Mouse (Mus musculus): Measurements from ENCODE around the gene Olfr126. TPM values are rescaled to one million over a fixed set of nuclear protein-coding genes. Genes with fewer than 3 reads are reported as not detected.

The Olfr126 gene
- polyA plus RNA-seq (2015; fragmentation: Nextera tagmentation; extraction: Ambion mirVana): not detected in 2 replicates

DNA sequence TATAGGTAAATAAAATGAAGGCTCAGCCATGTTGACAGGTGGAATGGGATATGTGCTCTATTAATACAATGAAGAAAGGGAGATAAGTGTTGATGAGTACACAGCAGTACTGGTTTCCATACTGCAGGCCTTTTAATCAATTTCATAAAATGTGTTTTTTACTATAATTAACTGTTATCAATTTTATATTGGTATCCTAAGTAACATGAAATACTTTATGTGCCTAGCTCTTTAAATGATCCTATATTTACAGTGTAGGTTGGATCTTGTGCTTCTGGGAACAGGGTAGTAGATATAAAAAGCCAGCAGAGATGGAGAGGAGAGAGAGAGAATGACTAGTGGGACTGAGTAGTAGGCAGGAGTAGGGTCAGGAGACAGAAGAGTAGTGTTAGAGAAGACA lies at the start of gene Olfr126:
Gene Olfr126 (plus strand): TSS at position 301 of the 400 bp plus-strand sequence.
- H3K36me3 ChIP-seq (ENCODE audit: control insufficient read depth, insufficient read depth): no peaks in the 10 kb centered on the region
- no peaks in the 10 kb centered on the region for H3K9me3 ChIP-seq (replicated peaks; ENCODE audit: control insufficient read depth, low read length)

DNA sequence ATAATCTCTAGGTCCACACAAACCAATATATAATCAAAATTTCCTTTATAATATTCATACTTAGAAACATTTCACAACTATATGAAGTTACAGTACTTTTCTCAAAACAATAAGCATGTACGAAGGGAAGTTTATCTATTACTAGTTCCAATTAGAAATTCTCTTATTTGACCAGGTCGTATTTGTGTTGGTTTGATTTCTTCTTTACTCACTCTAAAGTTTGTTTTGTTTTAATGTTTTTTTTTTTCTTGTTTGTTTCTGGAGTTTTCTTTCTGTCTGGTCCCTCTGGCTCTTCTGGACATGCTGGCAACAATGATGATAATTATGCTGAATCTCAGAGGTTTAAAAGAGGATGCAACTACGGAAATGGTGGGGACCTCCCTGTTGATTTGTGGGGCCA lies 47.7 kb upstream of the Olfr126 start, which contains the start of gene Olfr124:
Gene Olfr124 (plus strand): TSS at position 301 of the 400 bp plus-strand sequence.
- Histone ChIP-seq H3K27ac (ENCODE audit: low read length) (no peak within 1 kb of the TSS), H3K4me3 (ENCODE audit: low read length) (no peak within 1 kb of the TSS), H3K9ac (ENCODE audit: low read length) (no peak within 1 kb of the TSS), H3K36me3 (ENCODE audit: control insufficient read depth, insufficient read depth) (no peaks in the 10 kb centered on the region), H3K4me2 (ENCODE audit: low read depth, low read length) (no peak within 1 kb of the TSS), H3K4me1 (ENCODE audit: control insufficient read depth, insufficient read depth, low read length) (no peaks in the 10 kb centered on the region), H3K9me3 (replicated peaks; ENCODE audit: control insufficient read depth, low read length) (no peaks in the 10 kb centered on the region), H3K27me3 (ENCODE audit: control insufficient read depth, insufficient read depth, low read length) (no peaks in the 10 kb centered on the region)
- ATAC-seq (replicated peaks; ENCODE audit: extremely low read depth, insufficient read depth, low FRiP score): no peak
- WGBS: 70% methylated on average over 3 of the region's 3 CpGs

More for the DNA sequence above, at the start of gene Olfr126:
- no peak for ATAC-seq (replicated peaks; ENCODE audit: extremely low read depth, insufficient read depth, low FRiP score)
- no peak within 1 kb of the TSS for H3K27ac ChIP-seq (ENCODE audit: low read length)
- H3K4me2 ChIP-seq (ENCODE audit: low read depth, low read length): no peak within 1 kb of the TSS
- H3K9ac ChIP-seq (ENCODE audit: low read length): no peak within 1 kb of the TSS
- no peaks in the 10 kb centered on the region for H3K27me3 ChIP-seq (ENCODE audit: control insufficient read depth, insufficient read depth, low read length)
- no peaks in the 10 kb centered on the region for H3K4me1 ChIP-seq (ENCODE audit: control insufficient read depth, insufficient read depth, low read length)
- H3K4me3 ChIP-seq (ENCODE audit: low read length): no peak within 1 kb of the TSS

DNA sequence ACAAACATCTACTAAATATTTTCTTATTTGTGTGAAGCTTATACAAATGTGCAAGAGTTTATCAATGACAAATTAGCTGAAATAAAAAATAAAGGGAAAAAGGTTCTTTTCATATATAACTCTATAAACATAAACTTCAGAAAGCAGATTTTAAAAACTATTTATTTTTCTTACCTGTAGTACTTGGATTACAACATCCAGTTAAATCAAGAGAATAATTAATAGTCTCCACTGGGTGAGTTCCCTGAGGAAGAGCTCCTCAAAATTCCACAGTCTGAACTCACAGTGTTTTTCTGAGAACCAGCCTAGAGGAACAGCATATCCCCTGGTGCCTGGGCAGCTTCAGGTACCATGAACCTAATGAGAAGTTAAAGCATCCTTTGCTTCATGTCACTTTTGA lies 14.6 kb upstream of the Olfr126 start, which contains the start of gene Olfr125:
Gene Olfr125 (plus strand): TSS at position 301 of the 400 bp plus-strand sequence.
- no peak for ATAC-seq (replicated peaks; ENCODE audit: extremely low read depth, insufficient read depth, low FRiP score)
- no peak within 1 kb of the TSS for H3K4me2 ChIP-seq (ENCODE audit: low read depth, low read length)
- H3K27ac ChIP-seq (ENCODE audit: low read length): no peak within 1 kb of the TSS
- no peaks in the 10 kb centered on the region for H3K9me3 ChIP-seq (replicated peaks; ENCODE audit: control insufficient read depth, low read length)
- H3K9ac ChIP-seq (ENCODE audit: low read length): no peak within 1 kb of the TSS
- H3K4me1 ChIP-seq (ENCODE audit: control insufficient read depth, insufficient read depth, low read length): no peaks in the 10 kb centered on the region
- H3K36me3 ChIP-seq (ENCODE audit: control insufficient read depth, insufficient read depth): no peaks in the 10 kb centered on the region
- H3K4me3 ChIP-seq (ENCODE audit: low read length): no peak within 1 kb of the TSS
- H3K27me3 ChIP-seq (ENCODE audit: control insufficient read depth, insufficient read depth, low read length): no peaks in the 10 kb centered on the region

DNA sequence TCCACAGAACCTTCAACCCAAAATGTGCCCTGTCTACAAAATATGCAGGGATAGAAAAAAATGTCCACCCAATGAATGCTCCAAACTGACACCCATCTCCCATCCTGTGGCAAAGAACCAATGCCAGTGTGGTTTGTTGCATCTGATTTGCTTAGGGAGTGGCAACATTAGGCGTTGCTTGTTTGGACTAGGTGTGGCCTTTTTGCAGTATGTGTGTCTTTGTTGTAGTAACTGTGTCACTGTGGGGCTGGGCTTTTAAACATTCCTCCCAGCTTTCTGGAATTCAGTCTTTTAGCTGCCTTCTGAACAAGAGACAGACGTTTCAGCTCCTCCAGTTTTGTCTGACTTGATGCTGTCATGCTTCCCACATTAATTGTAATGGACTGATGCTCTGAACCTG lies 16.6 kb downstream of the Olfr126 start:
- no peak overlapping the region for H3K4me3 ChIP-seq (ENCODE audit: low read length)
- no peak for ATAC-seq (replicated peaks; ENCODE audit: extremely low read depth, insufficient read depth, low FRiP score)
- no peaks in the 10 kb centered on the region for H3K36me3 ChIP-seq (ENCODE audit: control insufficient read depth, insufficient read depth)
- 69% methylated on average over 2 of the region's 2 CpGs for WGBS
- H3K9me3 ChIP-seq (replicated peaks; ENCODE audit: control insufficient read depth, low read length): peaks cover 3% of the 10 kb centered on the region
- H3K27me3 ChIP-seq (ENCODE audit: control insufficient read depth, insufficient read depth, low read length): no peaks in the 10 kb centered on the region
- H3K27ac ChIP-seq (ENCODE audit: low read length): no peak overlapping the region
- H3K4me2 ChIP-seq (ENCODE audit: low read depth, low read length): no peak overlapping the region
- no peak overlapping the region for H3K9ac ChIP-seq (ENCODE audit: low read length)
- no peaks in the 10 kb centered on the region for H3K4me1 ChIP-seq (ENCODE audit: control insufficient read depth, insufficient read depth, low read length)

DNA sequence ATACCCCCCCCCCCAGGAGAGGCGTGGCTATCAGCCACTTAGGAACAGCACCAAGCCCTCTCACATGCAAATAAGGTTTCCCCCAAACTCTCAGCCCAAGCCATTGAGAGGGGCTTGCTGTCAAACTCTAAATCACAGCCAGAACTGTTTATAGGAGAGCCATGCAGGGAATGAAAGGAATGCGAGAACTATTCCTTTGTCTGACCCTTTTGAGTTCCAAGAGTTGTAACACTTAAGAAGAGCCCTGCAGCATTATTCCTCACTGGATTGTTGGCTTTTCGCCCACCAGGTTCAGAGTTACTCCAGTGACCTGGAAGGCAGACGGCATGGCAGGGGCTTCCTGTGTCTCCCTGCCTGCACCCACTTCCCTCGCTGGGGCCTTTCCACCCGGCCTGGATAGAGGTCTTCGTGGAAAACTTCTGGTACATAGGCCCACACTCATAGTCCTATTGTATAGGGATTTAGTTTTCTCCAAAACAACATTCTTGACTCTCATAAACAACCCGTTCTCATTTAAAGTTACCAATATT lies 22.5 kb downstream of the Olfr126 start:
- no peaks in the 10 kb centered on the region for H3K27me3 ChIP-seq (ENCODE audit: control insufficient read depth, insufficient read depth, low read length)
- no peak for ATAC-seq (replicated peaks; ENCODE audit: extremely low read depth, insufficient read depth, low FRiP score)
- H3K9me3 ChIP-seq (replicated peaks; ENCODE audit: control insufficient read depth, low read length): no peaks in the 10 kb centered on the region
- H3K27ac ChIP-seq (ENCODE audit: low read length): no peak overlapping the region
- H3K9ac ChIP-seq (ENCODE audit: low read length): no peak overlapping the region
- 19% methylated on average over 8 of the region's 8 CpGs for WGBS
- H3K4me1 ChIP-seq (ENCODE audit: control insufficient read depth, insufficient read depth, low read length): no peaks in the 10 kb centered on the region
- no peaks in the 10 kb centered on the region for H3K36me3 ChIP-seq (ENCODE audit: control insufficient read depth, insufficient read depth)
- H3K4me3 ChIP-seq (ENCODE audit: low read length): no peak overlapping the region
- peak overlapping the region; percentile 15; the same call in 1 of the 2 replicates for H3K4me2 ChIP-seq (ENCODE audit: low read depth, low read length)

DNA sequence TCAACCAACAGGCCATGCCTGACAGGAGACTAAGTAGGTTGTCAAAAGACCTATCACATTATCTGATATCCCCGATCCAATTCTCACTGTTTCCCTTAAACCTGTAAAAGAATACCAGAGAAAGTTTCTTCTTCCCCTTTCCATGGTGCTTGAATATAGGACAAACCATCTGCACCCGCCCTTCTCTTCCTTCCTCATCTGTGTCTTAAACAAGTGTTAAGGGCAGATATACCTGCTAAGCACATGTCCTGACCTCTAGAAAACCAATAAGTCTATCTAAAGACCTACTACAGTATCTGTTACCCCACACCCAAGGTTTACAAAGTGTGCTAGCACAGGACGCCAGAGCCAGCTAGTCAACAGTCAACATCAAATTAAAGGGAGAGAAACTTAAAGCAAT lies 26.5 kb downstream of the Olfr126 start:
- no peaks in the 10 kb centered on the region for H3K27me3 ChIP-seq (ENCODE audit: control insufficient read depth, insufficient read depth, low read length)
- H3K4me1 ChIP-seq (ENCODE audit: control insufficient read depth, insufficient read depth, low read length): no peaks in the 10 kb centered on the region
- H3K27ac ChIP-seq (ENCODE audit: low read length): no peak overlapping the region
- H3K4me3 ChIP-seq (ENCODE audit: low read length): no peak overlapping the region
- no peak for ATAC-seq (replicated peaks; ENCODE audit: extremely low read depth, insufficient read depth, low FRiP score)
- H3K9me3 ChIP-seq (replicated peaks; ENCODE audit: control insufficient read depth, low read length): no peaks in the 10 kb centered on the region
- 68% methylated on average over 3 of the region's 3 CpGs for WGBS
- H3K4me2 ChIP-seq (ENCODE audit: low read depth, low read length): no peak overlapping the region
- no peak overlapping the region for H3K9ac ChIP-seq (ENCODE audit: low read length)
- no peaks in the 10 kb centered on the region for H3K36me3 ChIP-seq (ENCODE audit: control insufficient read depth, insufficient read depth)

DNA sequence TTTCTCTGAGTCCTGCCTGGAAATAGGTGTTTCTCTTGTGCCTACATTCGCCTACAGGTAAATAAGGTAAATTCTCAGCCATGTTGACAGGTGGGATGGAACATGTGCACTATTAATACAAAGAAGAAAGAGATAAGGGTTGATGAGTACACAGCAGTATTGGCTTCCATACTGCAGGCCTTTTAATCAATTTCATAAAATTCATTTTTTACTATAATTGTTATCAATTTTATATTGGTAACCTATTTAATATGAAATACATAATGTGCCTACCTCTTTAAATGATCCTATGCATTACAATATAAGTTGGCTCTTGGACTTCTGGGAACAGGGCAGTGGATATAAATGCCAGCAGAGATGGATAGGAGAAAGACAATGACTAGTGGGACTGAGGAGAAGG lies 52.9 kb downstream of the Olfr126 start, which contains the start of gene Olfr127:
Gene Olfr127 (plus strand): TSS at position 301 of the 400 bp plus-strand sequence.
- ATAC-seq (replicated peaks; ENCODE audit: extremely low read depth, insufficient read depth, low FRiP score): no peak
- 50% methylated on average over 1 of the region's 1 CpGs for WGBS

More for the DNA sequence above, 52.9 kb downstream of the Olfr126 start, which contains the start of gene Olfr127:
- Histone ChIP-seq H3K27me3 (ENCODE audit: control insufficient read depth, insufficient read depth, low read length) (no peaks in the 10 kb centered on the region), H3K27ac (ENCODE audit: low read length) (no peak within 1 kb of the TSS), H3K4me2 (ENCODE audit: low read depth, low read length) (no peak within 1 kb of the TSS), H3K9me3 (replicated peaks; ENCODE audit: control insufficient read depth, low read length) (no peaks in the 10 kb centered on the region), H3K4me3 (ENCODE audit: low read length) (no peak within 1 kb of the TSS), H3K9ac (ENCODE audit: low read length) (no peak within 1 kb of the TSS), H3K36me3 (ENCODE audit: control insufficient read depth, insufficient read depth) (no peaks in the 10 kb centered on the region), H3K4me1 (ENCODE audit: control insufficient read depth, insufficient read depth, low read length) (no peaks in the 10 kb centered on the region)

Other genes starting within 250 kb of the Olfr126 start
- not detected in 2 replicates for gene Olfr115, start 220.4 kb upstream of the Olfr126 start, polyA plus RNA-seq (2015; fragmentation: Nextera tagmentation; extraction: Ambion mirVana)
- not detected in 2 replicates for gene Olfr116, start 220.3 kb upstream of the Olfr126 start, polyA plus RNA-seq (2015; fragmentation: Nextera tagmentation; extraction: Ambion mirVana)
- not detected in 2 replicates for gene Olfr117, start 183.7 kb upstream of the Olfr126 start, polyA plus RNA-seq (2015; fragmentation: Nextera tagmentation; extraction: Ambion mirVana)
- not detected in 2 replicates for gene Olfr118, start 180.5 kb upstream of the Olfr126 start, polyA plus RNA-seq (2015; fragmentation: Nextera tagmentation; extraction: Ambion mirVana)
- not detected in 2 replicates for gene Olfr119, start 150.9 kb upstream of the Olfr126 start, polyA plus RNA-seq (2015; fragmentation: Nextera tagmentation; extraction: Ambion mirVana)
- not detected in 2 replicates for gene Olfr120, start 125.7 kb upstream of the Olfr126 start, polyA plus RNA-seq (2015; fragmentation: Nextera tagmentation; extraction: Ambion mirVana)
- not detected in 2 replicates for gene Olfr121, start 98.6 kb upstream of the Olfr126 start, polyA plus RNA-seq (2015; fragmentation: Nextera tagmentation; extraction: Ambion mirVana)
- not detected in 2 replicates for gene Olfr122, start 78.9 kb upstream of the Olfr126 start, polyA plus RNA-seq (2015; fragmentation: Nextera tagmentation; extraction: Ambion mirVana)
- not detected in 2 replicates for gene Olfr123, start 54.0 kb upstream of the Olfr126 start, polyA plus RNA-seq (2015; fragmentation: Nextera tagmentation; extraction: Ambion mirVana)
- gene Olfr124, start 47.6 kb upstream of the Olfr126 start, polyA plus RNA-seq (2015; fragmentation: Nextera tagmentation; extraction: Ambion mirVana): not detected in 2 replicates
- not detected in 2 replicates for gene Olfr125, start 14.5 kb upstream of the Olfr126 start, polyA plus RNA-seq (2015; fragmentation: Nextera tagmentation; extraction: Ambion mirVana)
- not detected in 2 replicates for gene Olfr127, start 53.0 kb downstream of the Olfr126 start, polyA plus RNA-seq (2015; fragmentation: Nextera tagmentation; extraction: Ambion mirVana)
- gene Olfr128, start 73.1 kb downstream of the Olfr126 start, polyA plus RNA-seq (2015; fragmentation: Nextera tagmentation; extraction: Ambion mirVana): not detected in 2 replicates
- not detected in 2 replicates for gene Olfr761, start 105.6 kb downstream of the Olfr126 start, polyA plus RNA-seq (2015; fragmentation: Nextera tagmentation; extraction: Ambion mirVana)
- not detected in 2 replicates for gene Olfr129, start 212.6 kb downstream of the Olfr126 start, polyA plus RNA-seq (2015; fragmentation: Nextera tagmentation; extraction: Ambion mirVana)
- gene Olfr130, start 216.4 kb downstream of the Olfr126 start, polyA plus RNA-seq (2015; fragmentation: Nextera tagmentation; extraction: Ambion mirVana): not detected in 2 replicates
- not detected in 2 replicates for gene Olfr131, start 241.2 kb downstream of the Olfr126 start, polyA plus RNA-seq (2015; fragmentation: Nextera tagmentation; extraction: Ambion mirVana)

Measured in heart, embryonic 16.5 days (tissue).